Mouse (Mus musculus) CH12.LX (cell line): ENCODE measurements around the gene Npr1. TPM values are rescaled to one million over a fixed set of nuclear protein-coding genes. Genes with fewer than 3 reads are reported as not detected.

ENCODE experiments used
- DNase-seq: peaks from one replicate; pipeline ENCODE4 v3.0.0-alpha.2; 2013; ENCODE audit errors: extremely low read depth
- H3K27ac ChIP-seq: 2 replicates; pipeline ENCODE4 v1.5.1; 2012; ENCODE audit warnings: low read depth, mild to moderate bottlenecking, control low read depth, moderate library complexity; ENCODE audit not compliant: insufficient read depth
- H3K27me3 ChIP-seq: replicated peaks from 2 replicates; pipeline ENCODE3; 2012; ENCODE audit warnings: inconsistent platforms
- H3K36me3 ChIP-seq, 2 experiments: replicated peaks in 1 of 2; 2 replicates each; pipeline versions ENCODE3 to v1.6.1; 2012; ENCODE audit warnings: inconsistent platforms in 1 of 2, low read length in 1 of 2, mild to moderate bottlenecking in 1 of 2, mixed read lengths in 1 of 2, moderate library complexity in 1 of 2; ENCODE audit not compliant: control insufficient read depth in 1 of 2, insufficient read depth in 1 of 2
- H3K4me1 ChIP-seq, 2 experiments: 2 replicates each; pipeline ENCODE4 v1.6.1; 2012; ENCODE audit warnings: inconsistent platforms in 1 of 2, moderate library complexity in 1 of 2; ENCODE audit not compliant: insufficient read depth in 2 of 2, control insufficient read depth in 1 of 2
- H3K4me2 ChIP-seq: 2 replicates; pipeline ENCODE4 v1.6.1; 2012; ENCODE audit warnings: low read depth, mild to moderate bottlenecking, control low read depth; ENCODE audit not compliant: poor library complexity, insufficient read depth, severe bottlenecking
- H3K4me3 ChIP-seq, 3 experiments: fragments of 150-350 bp in 1 of 3; sonication (generic) in 1 of 3; replicated peaks in 1 of 3; 2 replicates each; pipeline versions ENCODE3 to v1.5.1; 2011 to 2012; ENCODE audit warnings: low read depth in 2 of 3, low read length in 2 of 3, mild to moderate bottlenecking in 2 of 3, moderate library complexity in 2 of 3, control low read depth in 1 of 3, improper control_type of control experiment in 1 of 3, inconsistent platforms in 1 of 3, mixed read lengths in 1 of 3; ENCODE audit not compliant: poor library complexity in 1 of 3
- H3K79me2 ChIP-seq: replicated peaks from 2 replicates; pipeline ENCODE4 v1.6.1; 2012; ENCODE audit warnings: mild to moderate bottlenecking, moderate library complexity; ENCODE audit not compliant: control insufficient read depth, poor library complexity, insufficient read depth, severe bottlenecking; ENCODE audit errors: extremely low read depth
- H3K9ac ChIP-seq: 2 replicates; pipeline ENCODE4 v1.6.1; 2012; ENCODE audit warnings: low read depth, mild to moderate bottlenecking, control low read depth, moderate library complexity; ENCODE audit not compliant: insufficient read depth
- H3K9me3 ChIP-seq: replicated peaks from 2 replicates; pipeline ENCODE3; 2012; ENCODE audit warnings: low read length, inconsistent platforms, mixed read lengths
- CTCF ChIP-seq, 2 experiments: IDR thresholded peaks in 1 of 2; conservative IDR thresholded peaks in 1 of 2; 2 replicates each; pipeline ENCODE4 v1.5.1; 2011 to 2012; ENCODE audit warnings: low read depth in 2 of 2, low read length in 2 of 2, improper control_type of control experiment in 1 of 2, inconsistent platforms in 1 of 2, mild to moderate bottlenecking in 1 of 2, moderate library complexity in 1 of 2
- E2F4 ChIP-seq: IDR thresholded peaks from 2 replicates; pipeline ENCODE4 v1.6.1; 2011; ENCODE audit warnings: low read depth, low read length, improper control_type of control experiment; ENCODE audit not compliant: insufficient replicate concordance
- ELF1 ChIP-seq: IDR thresholded peaks from 2 replicates; pipeline ENCODE4 v1.6.1; 2014; ENCODE audit warnings: low read depth, mild to moderate bottlenecking, inconsistent platforms, low read length, improper control_type of control experiment
- HCFC1 ChIP-seq: IDR thresholded peaks from 2 replicates; pipeline ENCODE4 v1.6.1; 2012; ENCODE audit warnings: low read depth, mild to moderate bottlenecking, inconsistent platforms, low read length, improper control_type of control experiment
- IRF4 ChIP-seq: IDR thresholded peaks from 2 replicates; pipeline ENCODE4 v1.6.1; 2014; ENCODE audit warnings: low read depth, mild to moderate bottlenecking, inconsistent platforms, low read length, improper control_type of control experiment
- JUN ChIP-seq: IDR thresholded peaks from 2 replicates; pipeline ENCODE4 v1.6.1; 2011; ENCODE audit warnings: low read depth, mild to moderate bottlenecking, low read length, improper control_type of control experiment, moderate library complexity; ENCODE audit not compliant: insufficient read depth
- JUND ChIP-seq: conservative IDR thresholded peaks from 2 replicates; pipeline ENCODE4 v1.6.1; 2011; ENCODE audit warnings: low read depth, low read length, improper control_type of control experiment
- MAX ChIP-seq: IDR thresholded peaks from 2 replicates; pipeline ENCODE4 v1.6.1; 2011; ENCODE audit warnings: low read length, improper control_type of control experiment
- NRF1 ChIP-seq: IDR thresholded peaks from 2 replicates; pipeline ENCODE4 v1.6.1; 2014; ENCODE audit warnings: low read depth, mild to moderate bottlenecking, inconsistent platforms, low read length, improper control_type of control experiment, moderate library complexity
- POLR2A ChIP-seq: IDR thresholded peaks from 2 replicates; pipeline ENCODE4 v1.6.1; 2011; ENCODE audit warnings: low read depth, mild to moderate bottlenecking, improper control_type of control experiment, low read length
- POLR2AphosphoS2 ChIP-seq: IDR thresholded peaks from 2 replicates; pipeline ENCODE4 v1.6.1; 2011; ENCODE audit warnings: low read depth, low read length, improper control_type of control experiment
- RAD21 ChIP-seq: IDR thresholded peaks from 2 replicates; pipeline ENCODE4 v1.6.1; 2011; ENCODE audit warnings: low read depth, mild to moderate bottlenecking, low read length, improper control_type of control experiment, moderate library complexity
- RCOR1 ChIP-seq: conservative IDR thresholded peaks from 2 replicates; pipeline ENCODE4 v1.6.1; 2012; ENCODE audit warnings: low read depth, mild to moderate bottlenecking, inconsistent platforms, low read length, improper control_type of control experiment
- SIN3A ChIP-seq: IDR thresholded peaks from 2 replicates; pipeline ENCODE4 v1.6.1; 2012; ENCODE audit warnings: low read length, improper control_type of control experiment, inconsistent platforms
- TBP ChIP-seq: conservative IDR thresholded peaks from 2 replicates; pipeline ENCODE4 v1.6.1; 2011; ENCODE audit warnings: low read depth, low read length, improper control_type of control experiment
- UBTF ChIP-seq: IDR thresholded peaks from 2 replicates; pipeline ENCODE4 v1.6.1; 2012; ENCODE audit warnings: low read depth, mild to moderate bottlenecking, inconsistent platforms, low read length, improper control_type of control experiment, moderate library complexity
- ZC3H11A ChIP-seq: IDR thresholded peaks from 2 replicates; pipeline ENCODE4 v1.6.1; 2012; ENCODE audit warnings: low read depth, mild to moderate bottlenecking, inconsistent platforms, low read length, improper control_type of control experiment
- ZNF384 ChIP-seq: IDR thresholded peaks from 2 replicates; pipeline ENCODE4 v1.6.1; 2012; ENCODE audit warnings: low read depth, low read length, improper control_type of control experiment, inconsistent platforms
- dilution Hi-C: fragments of 300-500 bp; cut with MboI; formaldehyde crosslinking; loops from 2 replicates; pipeline ENCODE4 v1.14.3; 2020; ENCODE audit warnings: low sequenced_read_pairs; ENCODE audit not compliant: extremely low pct_unique_long_range_greater_than_20kb, extremely low pct_ligation_motif_present
- in situ Hi-C: fragments of 300-500 bp; cut with MboI; formaldehyde crosslinking; loops from 3 replicates; pipeline ENCODE4 v1.14.3; 2019; ENCODE audit warnings: low sequenced_read_pairs, low pct_ligation_motif_present, low pct_unique_long_range_greater_than_20kb, mixed read lengths
- polyA plus RNA-seq: library from polyadenylated mRNA; unstranded; fragments of >175 nt; gene quantifications from 2 replicates; pipeline ENCODE4 v1.2.1, GENCODE M21; 2012; ENCODE audit warnings: low read depth; ENCODE audit not compliant: insufficient read length
- total RNA-seq, 2 experiments: library from RNA; depleted of rRNA; stranded (reverse); fragments of 300-350 nt in 1 of 2; fragments of >200 nt in 1 of 2; gene quantifications; 2 replicates each; pipeline ENCODE4 v1.2.3; 2012 to 2014

Npr1 gene
- total and polyA plus RNA-seq, 3 experiments, result 0.13 TPM; not detected in 2

- Histone ChIP-seq H3K4me3 (no peak overlapping the region), H3K4me2 (no peak overlapping the region), H3K9ac (no peak overlapping the region), H3K9me3 (no peaks in the 10 kb centered on the region), H3K4me1 (peaks cover 8 to 70% of the 10 kb centered on the region in 2 experiments), H3K36me3 (peaks cover 0 to 25% of the 10 kb centered on the region in 2 experiments), H3K79me2 (peaks cover 20% of the 10 kb centered on the region), H3K27me3 (no peaks in the 10 kb centered on the region), H3K27ac (no peak overlapping the region)
- dilution Hi-C loops (no loop called here), in situ Hi-C loops (no loop called here)
- TF ChIP-seq HCFC1 (no peak), E2F4 (no peak), SIN3A (no peak), IRF4 (no peak), RCOR1 (no peak), ZNF384 (no peak), NRF1 (no peak)
- no peak for DNase-seq
Observed at GRCm38 (mm10) chr3:90429576-90429975, 36.1 kb downstream of the Npr1 start.

GRCm38 (mm10) chr3:90428186-90428585 is 37.5 kb downstream of the Npr1 start:
- peak; percentile 49 for DNase-seq
- H3K9ac ChIP-seq, result no peak overlapping the region
- peaks cover 20% of the 10 kb centered on the region for H3K79me2 ChIP-seq
- no peaks in the 10 kb centered on the region for H3K27me3 ChIP-seq
- H3K4me2 ChIP-seq, result peak overlapping the region; percentile 8; the same call in 1 of the 2 replicates
- H3K9me3 ChIP-seq, result no peaks in the 10 kb centered on the region
- no peak for TF ChIP-seq CTCF (conservative IDR thresholded peaks at IDR 0.05 in 1 of 2, IDR thresholded peaks at IDR 0.05 in 1 of 2; ENCODE audit: low read depth in 2 of 2, low read length in 2 of 2)
- TF ChIP-seq RAD21, result no peak
- no peak for TF ChIP-seq UBTF
- TF ChIP-seq JUN, result no peak
- TF ChIP-seq NRF1, result no peak
- TF ChIP-seq MAX, result no peak
- no peak for TF ChIP-seq JUND
- TF ChIP-seq ZNF384, result no peak
- TF ChIP-seq POLR2AphosphoS2, result no peak
- TF ChIP-seq POLR2A, result no peak
- TF ChIP-seq IRF4, result no peak
- TF ChIP-seq ELF1, result no peak
- no peak for TF ChIP-seq TBP
- TF ChIP-seq ZC3H11A, result no peak
- no peak overlapping the region for H3K4me3 ChIP-seq
- H3K4me1 ChIP-seq, result peaks cover 8 to 67% of the 10 kb centered on the region in 2 experiments
- H3K36me3 ChIP-seq, result peaks cover 8 to 37% of the 10 kb centered on the region in 2 experiments
- no peak overlapping the region for H3K27ac ChIP-seq
- dilution Hi-C loops (no loop called here), in situ Hi-C loops (no loop called here)
